Mouse (Mus musculus): ENCODE data around the gene Olfr771.
"Not testable (repeated sequence)": the region's sequence is repeated elsewhere in the genome, so short reads cannot be mapped to it uniquely, and the experiment has no call there.

Olfr771 gene

DNA sequence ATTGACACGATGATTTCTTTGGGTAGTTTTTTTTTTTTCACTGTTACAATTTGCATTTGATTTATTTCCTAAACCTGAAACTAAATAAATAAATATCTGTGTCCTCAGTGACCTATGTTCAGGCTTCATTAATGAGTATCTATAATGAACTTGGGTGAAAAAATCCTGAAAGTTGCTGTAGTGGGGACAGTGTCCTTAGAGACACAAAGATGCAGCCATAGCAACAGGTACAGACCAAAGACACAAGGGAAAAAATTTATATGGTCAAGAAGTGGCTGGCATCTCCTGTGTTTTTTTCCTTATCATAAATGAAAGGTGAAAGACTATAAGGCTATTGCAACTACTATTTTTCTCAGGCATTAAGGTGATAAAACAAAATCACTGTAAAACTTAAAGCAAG, at the start of gene Olfr771:
Gene Olfr771 (minus strand): TSS at position 101 of the 400 bp plus-strand sequence.
- no peak for DNase-seq (ENCODE audit: low read depth, low spot score)

DNA sequence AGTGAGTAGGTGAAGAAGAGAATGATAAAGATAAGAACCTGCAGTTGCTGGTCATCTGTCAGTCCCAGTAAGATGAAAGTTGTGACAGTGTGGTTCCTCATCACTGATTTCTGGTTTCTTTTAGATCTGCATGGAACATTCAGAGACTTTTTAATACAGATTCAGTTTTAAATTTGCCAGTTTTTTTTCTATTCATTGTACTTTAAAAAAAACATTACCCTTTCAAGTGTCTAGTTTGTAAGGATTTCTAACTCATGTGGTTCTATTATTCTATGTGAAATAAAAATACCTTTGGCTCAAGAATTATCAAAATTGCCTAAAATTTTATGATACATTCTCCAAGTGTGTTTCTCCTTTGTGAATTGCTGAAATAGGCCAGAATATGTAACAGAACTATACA, 22.8 kb upstream of the Olfr771 start, which contains the start of gene Olfr773:
Gene Olfr773 (minus strand): TSS at position 101 of the 400 bp plus-strand sequence.
- DNase-seq (ENCODE audit: low read depth, low spot score) = not testable (repeated sequence)

DNA sequence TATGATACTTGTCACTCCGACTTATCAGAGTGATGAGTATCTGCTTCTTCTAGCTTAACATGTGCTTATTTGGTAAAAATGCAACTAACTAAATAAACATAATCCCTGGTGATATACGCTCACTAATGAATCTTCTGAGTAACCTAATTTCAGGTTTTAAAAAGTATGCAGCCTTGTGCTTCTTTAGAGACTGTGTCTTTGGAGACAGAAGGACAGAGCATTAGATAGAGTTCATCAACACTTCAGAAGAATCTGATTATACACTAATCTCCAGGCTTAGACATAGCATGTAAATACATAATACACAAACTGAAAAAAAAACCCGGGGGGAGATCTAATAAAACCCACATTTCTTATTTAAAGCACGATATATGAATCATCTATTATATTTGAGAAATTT, 13.3 kb upstream of the Olfr771 start, which contains the start of gene Olfr772:
Gene Olfr772 (minus strand): TSS at position 101 of the 400 bp plus-strand sequence.
- DNase-seq (ENCODE audit: low read depth, low spot score) = not testable (repeated sequence)

DNA sequence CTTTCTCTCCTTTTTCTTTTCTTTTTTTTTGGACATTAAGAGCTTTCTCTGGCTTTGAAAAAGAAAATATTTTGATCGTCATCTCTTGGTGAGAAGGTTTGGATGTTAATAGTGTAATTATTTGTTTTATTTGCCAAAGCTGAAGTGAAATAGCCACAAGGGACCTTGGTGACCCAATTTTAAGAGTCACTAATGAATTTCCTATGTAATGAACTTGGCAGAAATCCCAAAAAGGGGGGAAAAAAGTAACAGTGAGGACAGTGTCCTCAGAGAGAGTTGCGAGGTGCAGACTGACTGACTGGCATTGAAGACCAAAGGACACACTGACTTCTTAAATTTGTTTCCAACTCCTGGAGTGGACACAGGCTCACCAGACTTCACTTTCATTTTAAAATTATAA, 25.7 kb downstream of the Olfr771 start, which contains the start of gene Olfr770:
Gene Olfr770 (minus strand): TSS at position 101 of the 400 bp plus-strand sequence.
- no peak for DNase-seq (ENCODE audit: low read depth, low spot score)

DNA sequence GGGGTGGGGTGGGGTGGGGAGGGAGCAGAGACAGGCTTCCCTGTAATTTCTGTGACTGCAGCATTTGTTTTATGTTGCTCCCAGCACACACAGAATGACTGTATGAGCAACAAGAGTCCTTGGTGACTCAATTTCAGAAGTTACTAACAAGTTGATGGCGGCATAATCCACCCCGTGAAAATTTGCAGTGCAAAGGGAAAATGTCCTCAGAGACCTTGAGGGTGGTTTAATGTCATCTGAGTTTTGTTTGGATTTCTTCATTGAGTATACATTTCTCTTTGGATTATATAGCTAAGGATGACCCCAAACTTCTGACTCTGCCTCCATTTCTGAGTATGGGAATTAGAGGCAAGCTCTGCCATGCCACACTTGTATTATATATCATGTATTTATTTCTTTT, 46.8 kb downstream of the Olfr771 start, which contains the start of gene Olfr769:
Gene Olfr769 (minus strand): TSS at position 101 of the 400 bp plus-strand sequence.
- no peak for DNase-seq (ENCODE audit: low read depth, low spot score)

DNA sequence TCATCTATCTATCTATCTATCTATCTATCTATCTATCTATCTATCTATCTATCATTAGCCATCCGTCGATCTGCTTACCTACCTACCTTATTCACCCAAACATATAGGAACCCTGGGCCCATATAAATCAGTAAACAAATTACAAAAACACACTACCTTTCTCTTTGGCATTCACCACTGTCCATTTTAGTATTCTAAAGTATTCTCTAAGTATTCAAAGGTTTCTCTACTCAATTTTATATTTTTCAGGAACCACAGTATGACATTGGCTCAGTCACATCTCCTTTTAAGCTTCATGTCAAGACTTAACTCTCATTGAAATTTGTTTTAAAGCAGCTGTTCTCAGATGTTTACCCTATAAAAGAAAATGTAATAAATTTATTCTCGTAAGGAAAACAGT, 49.4 kb downstream of the Olfr771 start:
- no peak for DNase-seq (ENCODE audit: low read depth, low spot score)

All from CD4-positive helper T cell, adult 2 months (primary cell).